Mouse (Mus musculus) bone marrow macrophage, adult 2 months (primary cell): ENCODE data around the gene Smyd4.

Experiments used
- CTCF ChIP-seq: IDR thresholded peaks from 2 replicates; pipeline ENCODE4 v1.5.1; 2012; ENCODE audit warnings: low read depth, mild to moderate bottlenecking, low read length, moderate library complexity
- POLR2A ChIP-seq: IDR thresholded peaks from 2 replicates; pipeline ENCODE4 v1.6.1; 2012; ENCODE audit warnings: mild to moderate bottlenecking, low read depth, low read length, borderline replicate concordance

DNA sequence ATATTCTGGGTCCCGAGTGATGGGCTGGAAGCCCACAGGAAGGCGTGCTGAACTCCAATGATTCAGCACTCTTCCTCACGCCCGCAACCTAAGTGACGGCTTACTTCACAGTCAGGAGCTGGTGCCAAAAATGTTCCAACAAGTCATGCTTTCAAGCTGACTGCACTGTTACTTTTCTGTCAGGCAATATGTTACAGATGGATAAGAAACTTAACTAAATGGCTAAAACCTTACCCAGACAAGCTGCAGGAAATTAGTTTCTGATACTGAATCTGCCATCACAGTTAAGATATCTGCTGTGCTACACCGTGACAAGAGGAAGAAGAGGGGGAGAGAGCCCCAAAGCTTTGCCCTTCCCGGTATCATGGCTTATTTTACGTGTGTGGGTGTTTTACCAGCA lies 34.4 kb upstream of the Smyd4 start:
- TF ChIP-seq CTCF (no peak), POLR2A (no peak)
